Mouse (Mus musculus) ES-E14 (cell line): ENCODE data around the gene Ctu2. TPM values are rescaled to one million over a fixed set of nuclear protein-coding genes. Genes with fewer than 3 reads are reported as not detected.

Experiments
- DNase-seq: peaks from one replicate; pipeline ENCODE4 v3.0.0-alpha.2; 2013; ENCODE audit warnings: low read depth, low spot score
- H3K27ac ChIP-seq: 2 replicates; pipeline ENCODE4 v1.5.1; 2012; ENCODE audit warnings: low read depth, mild to moderate bottlenecking, low read length, moderate library complexity, mixed read lengths; ENCODE audit not compliant: poor library complexity, insufficient read depth, severe bottlenecking
- H3K36me3 ChIP-seq: 2 replicates; pipeline ENCODE4 v1.6.1; 2012; ENCODE audit warnings: mild to moderate bottlenecking, low read length, moderate library complexity, mixed read lengths; ENCODE audit not compliant: control insufficient read depth, poor library complexity, insufficient read depth, severe bottlenecking
- H3K4me1 ChIP-seq, 2 experiments: fragments of 150-350 bp in 1 of 2; sonication (generic) in 1 of 2; 2 replicates each; pipeline ENCODE4 v1.6.1; 2012; ENCODE audit warnings: low read length in 2 of 2, mild to moderate bottlenecking in 1 of 2, mixed read lengths in 1 of 2; ENCODE audit not compliant: control insufficient read depth in 2 of 2, insufficient read depth in 2 of 2, poor library complexity in 1 of 2
- H3K4me3 ChIP-seq, 2 experiments: fragments of 150-350 bp in 1 of 2; sonication (generic) in 1 of 2; 2 replicates each; pipeline ENCODE4 v1.5.1; 2012; ENCODE audit warnings: low read length in 2 of 2, low read depth in 1 of 2, mild to moderate bottlenecking in 1 of 2, mixed read lengths in 1 of 2; ENCODE audit not compliant: insufficient read depth in 1 of 2, poor library complexity in 1 of 2, severe bottlenecking in 1 of 2
- H3K9ac ChIP-seq: 2 replicates; pipeline ENCODE4 v1.6.1; 2012; ENCODE audit warnings: low read depth, mild to moderate bottlenecking, low read length, mixed read lengths; ENCODE audit not compliant: poor library complexity, insufficient read depth, severe bottlenecking
- H3K9me3 ChIP-seq: fragments of 150-350 bp; sonication (generic); 2 replicates; pipeline ENCODE4 v1.6.1; 2012; ENCODE audit warnings: low read depth, mild to moderate bottlenecking, low read length; ENCODE audit not compliant: control insufficient read depth, insufficient read depth
- CHD2 ChIP-seq: IDR thresholded peaks from 2 replicates; pipeline ENCODE4 v1.6.1; 2014; ENCODE audit warnings: mild to moderate bottlenecking, low read depth, low read length, inconsistent platforms
- HCFC1 ChIP-seq: IDR thresholded peaks from 2 replicates; pipeline ENCODE4 v1.6.1; 2012; ENCODE audit warnings: low read length, inconsistent platforms, borderline replicate concordance; ENCODE audit not compliant: insufficient read depth
- MAFK ChIP-seq: IDR thresholded peaks from 2 replicates; pipeline ENCODE4 v1.6.1; 2014; ENCODE audit warnings: mild to moderate bottlenecking, low read depth, low read length, inconsistent platforms; ENCODE audit not compliant: insufficient read depth
- ZC3H11A ChIP-seq: IDR thresholded peaks from 2 replicates; pipeline ENCODE4 v1.6.1; 2012; ENCODE audit warnings: low read depth, mild to moderate bottlenecking, inconsistent platforms, low read length, borderline replicate concordance
- ZNF384 ChIP-seq: IDR thresholded peaks from 2 replicates; pipeline ENCODE4 v1.6.1; 2012; ENCODE audit warnings: low read depth, low read length, inconsistent platforms
- in situ Hi-C, 2 experiments: fragments of 600-800 bp; cut with MboI; formaldehyde crosslinking; loops; one replicate each; pipeline ENCODE4 v1.15.1; 2025; ENCODE audit warnings: low sequenced_read_pairs in 2 of 2, inconsistent platforms in 1 of 2; ENCODE audit not compliant: unreplicated experiment in 2 of 2
- total RNA-seq: library from RNA; depleted of rRNA; stranded (reverse); fragments of 300-350 nt; gene quantifications from 2 replicates; pipeline ENCODE4 v1.2.3, GENCODE M21; 2012

The Ctu2 gene
- total RNA-seq, 1 experiment: 79.8 TPM

- Histone ChIP-seq H3K4me1 (peaks cover 0 to 8% of the 10 kb centered on the region in 2 experiments; a peak in 1 of 4 replicates), H3K9ac (peak within 1 kb of the TSS; percentile 94), H3K9me3 (no peaks in the 10 kb centered on the region), H3K4me3 (peak within 1 kb of the TSS; percentile 84 to 97), H3K36me3 (peaks cover 8% of the 10 kb centered on the region; the same call in 1 of the 2 replicates), H3K27ac (peak within 1 kb of the TSS; percentile 61)
- DNase-seq: peak; percentile 95
- TF ChIP-seq ZC3H11A: no peak
- no peak for TF ChIP-seq MAFK
- no peak for TF ChIP-seq ZNF384
- no peak for TF ChIP-seq HCFC1
- no peak for TF ChIP-seq CHD2
- in situ Hi-C loops: no loop called here
Measured at GRCm38 (mm10) chr8:122443262-122444006, 32.5 kb upstream of the Ctu2 start, which contains the start of gene Mvd. Gene Mvd, minus strand, starts transcription at chr8:122443422.

GRCm38 (mm10) chr8:122444058-122444748 is 31.7 kb upstream of the Ctu2 start:
- peak; percentile 69 for DNase-seq
- Histone ChIP-seq H3K4me3 (peak overlapping the region; percentile 74 to 84), H3K36me3 (peaks cover 6% of the 10 kb centered on the region; the same call in 1 of the 2 replicates), H3K9me3 (no peaks in the 10 kb centered on the region), H3K9ac (peak overlapping the region; percentile 94), H3K27ac (peak overlapping the region; percentile 61), H3K4me1 (peaks cover 0 to 6% of the 10 kb centered on the region in 2 experiments; a peak in 1 of 4 replicates)
- TF ChIP-seq ZC3H11A: no peak
- TF ChIP-seq HCFC1: peak; percentile 74; the same call in 1 of the 2 replicates
- in situ Hi-C loops: no loop called here

- Histone ChIP-seq H3K27ac (no peak overlapping the region), H3K4me1 (peaks cover 0 to 5% of the 10 kb centered on the region in 2 experiments; a peak in 1 of 4 replicates), H3K4me3 (no peak overlapping the region), H3K9ac (no peak overlapping the region), H3K36me3 (no peaks in the 10 kb centered on the region), H3K9me3 (no peaks in the 10 kb centered on the region)
- no peak for DNase-seq
- in situ Hi-C loops: no loop called here
- TF ChIP-seq ZC3H11A (no peak), MAFK (no peak), CHD2 (no peak), ZNF384 (no peak), HCFC1 (no peak)
Measured at GRCm38 (mm10) chr8:122445203-122445602, 30.7 kb upstream of the Ctu2 start.

- in situ Hi-C loops: no loop called here
- no peak for DNase-seq
- Histone ChIP-seq H3K4me3 (no peak overlapping the region), H3K4me1 (no peaks in the 10 kb centered on the region; a peak in 1 of 4 replicates), H3K9me3 (no peaks in the 10 kb centered on the region), H3K36me3 (peaks cover 3% of the 10 kb centered on the region; the same call in 1 of the 2 replicates), H3K9ac (no peak overlapping the region), H3K27ac (no peak overlapping the region)
- no peak for TF ChIP-seq HCFC1
- no peak for TF ChIP-seq ZNF384
- no peak for TF ChIP-seq CHD2
Measured at GRCm38 (mm10) chr8:122451161-122451703, 24.7 kb upstream of the Ctu2 start.
